ENCODE assay signal across 13 mouse cellular contexts in genomic region chr12:91041363-91041762, GRCm38 (mm10).
"Had no signal": no experiment of that assay in that cellular context is flagged by ENCODE, and none has a peak within 500 bp of the region (broad histone marks: within the 10 kb centered on the region; RNA-seq: fewer than 3 reads in every experiment).

No protein-coding gene starts in this region.

- DNase-seq: kidney, postnatal 10 days; kidney, postnatal 4 days; lung, embryonic 14.5 days; lung, postnatal 14 days; right cerebral cortex, postnatal 14 days; thymus, postnatal 25 days had no signal

- H3K27ac ChIP-seq: left cerebral cortex, adult 2 months; limb, embryonic 10.5 days; liver, embryonic 15.5 days; macrophage; midbrain, embryonic 13.5 days; stomach, embryonic 15.5 days had no signal

- H3K9ac ChIP-seq: liver, embryonic 15.5 days; lung, embryonic 14.5 days; midbrain, embryonic 13.5 days; stomach, embryonic 15.5 days had no signal

- H3K36me3 ChIP-seq: limb, embryonic 10.5 days; liver, embryonic 15.5 days; midbrain, embryonic 13.5 days; stomach, embryonic 15.5 days had no signal

- H3K9me3 ChIP-seq: limb, embryonic 10.5 days; liver, embryonic 15.5 days; midbrain, embryonic 13.5 days; stomach, embryonic 15.5 days had no signal

- H3K27me3 ChIP-seq: liver, embryonic 15.5 days; midbrain, embryonic 13.5 days; stomach, embryonic 15.5 days had no signal

- H3K4me1 ChIP-seq: limb, embryonic 10.5 days; liver, embryonic 15.5 days; midbrain, embryonic 13.5 days; stomach, embryonic 15.5 days had no signal

- ATAC-seq: midbrain, embryonic 13.5 days had no signal

- H3K4me2 ChIP-seq: liver, embryonic 11.5 days; liver, embryonic 15.5 days; lung, embryonic 14.5 days; midbrain, embryonic 13.5 days; stomach, embryonic 15.5 days had no signal

- H3K4me3 ChIP-seq: left cerebral cortex, adult 2 months; limb, embryonic 10.5 days; liver, embryonic 15.5 days; midbrain, embryonic 13.5 days; stomach, embryonic 15.5 days had no signal
